Mouse (Mus musculus) hindbrain, embryonic 14.5 days (tissue): Measurements from ENCODE around the gene Stag3. TPM values are rescaled to one million over a fixed set of nuclear protein-coding genes. Genes with fewer than 3 reads are reported as not detected.

Experiments
- ATAC-seq: fragments of 200-750 bp; cut with Nextera tagmentation; 2 replicates; pipeline ENCODE4 v1.8.0; 2017; ENCODE audit warnings: moderate number of reproducible peaks, mild to moderate bottlenecking, moderate TSS enrichment, moderate library complexity; ENCODE audit not compliant: low FRiP score
- DNase-seq: peaks from one replicate; pipeline ENCODE4 v3.0.0-alpha.2; 2015; ENCODE audit warnings: low spot score
- H3K27ac ChIP-seq: fragments of 300-500 bp; sonication (generic); 2 replicates; pipeline ENCODE4 v1.5.1; 2014; ENCODE audit warnings: mild to moderate bottlenecking, moderate library complexity
- H3K27me3 ChIP-seq: fragments of 300-500 bp; sonication (generic); 2 replicates; pipeline ENCODE4 v1.6.1; 2014; ENCODE audit warnings: mild to moderate bottlenecking, low read length, mixed read lengths; ENCODE audit not compliant: control insufficient read depth, insufficient read depth
- H3K36me3 ChIP-seq: fragments of 300-500 bp; sonication (generic); replicated peaks from 2 replicates; pipeline ENCODE4 v1.6.1; 2014; ENCODE audit not compliant: control insufficient read depth, insufficient read depth
- H3K4me1 ChIP-seq: fragments of 300-500 bp; sonication (generic); replicated peaks from 2 replicates; pipeline ENCODE4 v1.6.1; 2014; ENCODE audit warnings: antibody characterized with exemption, low read length, mixed read lengths; ENCODE audit not compliant: control insufficient read depth, insufficient read depth
- H3K4me2 ChIP-seq: fragments of 300-500 bp; sonication (generic); replicated peaks from 2 replicates; pipeline ENCODE4 v1.6.1; 2014; ENCODE audit warnings: mild to moderate bottlenecking, moderate library complexity
- H3K4me3 ChIP-seq: fragments of 300-500 bp; sonication (generic); replicated peaks from 2 replicates; pipeline ENCODE4 v1.5.1; 2014; ENCODE audit warnings: mild to moderate bottlenecking, low read length
- H3K9ac ChIP-seq: fragments of 300-500 bp; sonication (generic); 2 replicates; pipeline ENCODE4 v1.6.1; 2014
- H3K9me3 ChIP-seq: fragments of 300-500 bp; sonication (generic); 2 replicates; pipeline ENCODE4 v1.6.1; 2016; ENCODE audit warnings: low read length; ENCODE audit not compliant: control insufficient read depth
- WGBS: fragments of 180-500 bp; shearing (Covaris S2); extraction: QIAGEN DNeasy Blood & Tissue Kit; methylation state at CpG from one replicate; pipeline ENCODE4 v1.1.7; 2014; 5-methylcytosine and 5-hydroxymethylcytosine counted together
- polyA plus RNA-seq: library from polyadenylated mRNA; unstranded; fragments of >200 nt; fragmentation: Nextera tagmentation; extraction: Ambion mirVana; gene quantifications from 2 replicates; pipeline ENCODE4 v1.2.1, GENCODE M21; 2014

Gene Stag3
- polyA plus RNA-seq, 1 experiment from 2014 or later: 9.0 TPM

DNA sequence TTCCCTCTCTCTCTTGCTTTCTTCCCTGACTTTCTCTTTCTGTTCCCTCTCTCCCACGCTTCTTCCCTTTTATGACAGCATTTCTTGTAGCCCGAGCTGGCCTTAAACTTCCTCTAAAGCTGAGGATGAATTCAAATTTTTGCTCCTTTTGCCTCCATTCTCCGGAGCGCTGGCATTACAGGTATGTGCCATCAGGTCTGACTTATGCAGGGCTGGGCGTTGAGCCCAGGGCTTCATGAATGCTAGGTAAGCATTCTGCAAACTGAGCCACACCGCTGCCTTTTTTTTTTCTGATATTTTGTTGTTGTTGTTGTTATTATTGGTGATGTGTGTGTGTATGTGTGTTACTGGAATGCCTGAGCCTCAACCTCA is 15.8 kb upstream of the Stag3 start:
- no peaks in the 10 kb centered on the region for H3K27me3 ChIP-seq
- ATAC-seq (no peak), DNase-seq (no peak)
- peak overlapping the region; percentile 93 for H3K4me3 ChIP-seq
- peak overlapping the region; percentile 91 for H3K4me2 ChIP-seq
- H3K36me3 ChIP-seq: peaks cover 43% of the 10 kb centered on the region
- H3K27ac ChIP-seq: peak overlapping the region; percentile 82
- WGBS: 14% methylated on average over 6 of the region's 6 CpGs
- H3K4me1 ChIP-seq: peaks cover 20% of the 10 kb centered on the region
- H3K9ac ChIP-seq: peak overlapping the region; percentile 96
- H3K9me3 ChIP-seq: no peaks in the 10 kb centered on the region

DNA sequence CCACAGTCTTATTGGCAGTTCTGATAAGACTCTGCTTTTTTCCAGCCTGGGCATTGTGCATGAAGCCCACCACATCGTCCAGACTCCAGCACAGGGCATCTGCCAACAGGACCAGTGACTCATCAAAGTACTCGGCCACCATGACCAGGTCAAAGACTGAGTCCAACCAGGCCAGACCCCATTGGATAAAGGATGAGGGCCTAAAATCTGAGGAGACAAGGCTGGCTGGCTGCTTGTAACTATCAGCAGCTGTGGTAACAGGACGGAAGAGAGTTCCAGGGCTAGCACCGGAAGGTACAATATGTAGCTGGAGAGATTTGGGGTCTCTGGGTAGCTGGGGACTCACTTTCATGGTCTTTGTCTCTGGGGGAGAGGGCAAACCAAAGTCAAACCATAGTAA is 14.3 kb upstream of the Stag3 start:
- Histone ChIP-seq H3K9ac (no peak overlapping the region), H3K9me3 (no peaks in the 10 kb centered on the region), H3K27ac (no peak overlapping the region), H3K4me2 (no peak overlapping the region), H3K27me3 (no peaks in the 10 kb centered on the region), H3K4me1 (peaks cover 20% of the 10 kb centered on the region), H3K4me3 (no peak overlapping the region), H3K36me3 (peaks cover 28% of the 10 kb centered on the region)
- DNase-seq: no peak
- WGBS: 96% methylated on average over 4 of the region's 4 CpGs
- ATAC-seq: no peak

DNA sequence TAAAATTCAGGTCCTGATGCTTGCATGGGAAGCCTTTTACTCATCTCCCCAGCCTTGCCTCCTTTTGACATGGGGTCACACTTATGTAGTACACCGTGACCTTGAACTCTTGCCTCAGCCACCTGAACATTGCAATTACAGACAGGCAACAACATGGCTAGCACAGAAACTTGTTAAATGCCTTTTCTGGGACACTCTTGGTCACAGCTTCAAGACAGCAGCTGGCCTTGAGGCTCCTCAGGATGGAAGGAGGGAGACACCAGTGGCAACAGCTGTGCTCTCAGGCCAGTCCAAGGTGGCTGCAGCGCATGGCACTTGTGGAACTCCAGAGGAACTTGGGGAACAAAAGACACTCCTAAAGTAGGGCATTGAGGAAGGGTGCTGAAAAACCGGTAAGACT is 12.9 kb upstream of the Stag3 start:
- no peak for ATAC-seq
- H3K4me2 ChIP-seq: no peak overlapping the region
- H3K9ac ChIP-seq: no peak overlapping the region
- no peak overlapping the region for H3K4me3 ChIP-seq
- WGBS: 83% methylated on average over 3 of the region's 3 CpGs
- H3K36me3 ChIP-seq: peaks cover 14% of the 10 kb centered on the region
- DNase-seq: no peak
- peaks cover 20% of the 10 kb centered on the region for H3K4me1 ChIP-seq
- no peak overlapping the region for H3K27ac ChIP-seq
- no peaks in the 10 kb centered on the region for H3K9me3 ChIP-seq
- no peaks in the 10 kb centered on the region for H3K27me3 ChIP-seq

GRCm38 (mm10) chr5:138268980-138269379 is 11.1 kb upstream of the Stag3 start:
- peaks cover 13% of the 10 kb centered on the region for H3K36me3 ChIP-seq
- DNase-seq: no peak
- no peak overlapping the region for H3K9ac ChIP-seq
- H3K4me2 ChIP-seq: no peak overlapping the region
- WGBS: 86% methylated on average over 4 of the region's 4 CpGs
- no peak overlapping the region for H3K27ac ChIP-seq
- H3K9me3 ChIP-seq: no peaks in the 10 kb centered on the region
- peaks cover 17% of the 10 kb centered on the region for H3K4me1 ChIP-seq
- H3K27me3 ChIP-seq: no peaks in the 10 kb centered on the region
- no peak overlapping the region for H3K4me3 ChIP-seq
- no peak for ATAC-seq

GRCm38 (mm10) chr5:138271232-138271631 is 8.8 kb upstream of the Stag3 start:
- H3K4me3 ChIP-seq: no peak overlapping the region
- no peak for DNase-seq
- H3K9me3 ChIP-seq: no peaks in the 10 kb centered on the region
- no peak overlapping the region for H3K27ac ChIP-seq
- peaks cover 23% of the 10 kb centered on the region for H3K4me1 ChIP-seq
- H3K36me3 ChIP-seq: peaks cover 23% of the 10 kb centered on the region
- H3K27me3 ChIP-seq: no peaks in the 10 kb centered on the region
- no peak overlapping the region for H3K4me2 ChIP-seq
- H3K9ac ChIP-seq: no peak overlapping the region
- 47% methylated on average over 3 of the region's 3 CpGs for WGBS
- no peak for ATAC-seq

- no peak for ATAC-seq
- WGBS: 1% methylated on average over 12 of the region's 12 CpGs
Observed at GRCm38 (mm10) chr5:138272409-138272923, 7.6 kb upstream of the Stag3 start, which contains the start of gene Gal3st4. Gene Gal3st4 (minus strand): TSS chr5:138272840.

DNA sequence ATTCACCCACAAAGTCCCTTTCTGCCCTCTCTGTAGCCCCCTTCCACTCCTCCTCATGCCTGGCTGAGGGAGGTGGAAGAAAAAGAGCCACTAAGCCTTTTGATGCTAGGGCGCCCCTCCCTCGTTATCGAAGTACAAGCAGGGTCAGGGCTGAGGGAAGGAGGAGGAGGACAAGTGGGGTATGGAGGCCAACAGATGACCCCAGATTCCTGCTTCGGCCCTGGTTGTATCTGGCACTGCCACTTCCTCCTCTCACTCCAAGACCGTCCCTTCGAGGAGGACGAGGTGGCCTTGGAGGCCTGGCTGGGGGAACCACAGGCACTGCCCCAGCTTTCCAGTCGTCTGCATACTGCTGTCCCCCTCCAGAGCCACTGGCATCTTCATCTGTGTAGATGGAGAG is 5.9 kb upstream of the Stag3 start:
- H3K4me2 ChIP-seq: no peak overlapping the region
- no peak for DNase-seq
- peaks cover 52% of the 10 kb centered on the region for H3K4me1 ChIP-seq
- ATAC-seq: no peak
- peaks cover 38% of the 10 kb centered on the region for H3K36me3 ChIP-seq
- H3K27ac ChIP-seq: no peak overlapping the region
- H3K9me3 ChIP-seq: no peaks in the 10 kb centered on the region
- 42% methylated on average over 8 of the region's 8 CpGs for WGBS
- H3K4me3 ChIP-seq: no peak overlapping the region
- no peaks in the 10 kb centered on the region for H3K27me3 ChIP-seq
- no peak overlapping the region for H3K9ac ChIP-seq

More at GRCm38 (mm10) chr5:138272409-138272923, 7.6 kb upstream of the Stag3 start, which contains the start of gene Gal3st4:
- DNase-seq: no peak
- H3K4me3 ChIP-seq: peak within 1 kb of the TSS; percentile 4; the same call in 1 of the 2 replicates
- H3K9me3 ChIP-seq: no peaks in the 10 kb centered on the region
- no peaks in the 10 kb centered on the region for H3K27me3 ChIP-seq
- H3K4me1 ChIP-seq: peaks cover 36% of the 10 kb centered on the region
- peaks cover 29% of the 10 kb centered on the region for H3K36me3 ChIP-seq
- H3K9ac ChIP-seq: peak within 1 kb of the TSS; percentile 45
- peak within 1 kb of the TSS; percentile 39 for H3K4me2 ChIP-seq
- peak within 1 kb of the TSS; percentile 17; the same call in 1 of the 2 replicates for H3K27ac ChIP-seq

DNA sequence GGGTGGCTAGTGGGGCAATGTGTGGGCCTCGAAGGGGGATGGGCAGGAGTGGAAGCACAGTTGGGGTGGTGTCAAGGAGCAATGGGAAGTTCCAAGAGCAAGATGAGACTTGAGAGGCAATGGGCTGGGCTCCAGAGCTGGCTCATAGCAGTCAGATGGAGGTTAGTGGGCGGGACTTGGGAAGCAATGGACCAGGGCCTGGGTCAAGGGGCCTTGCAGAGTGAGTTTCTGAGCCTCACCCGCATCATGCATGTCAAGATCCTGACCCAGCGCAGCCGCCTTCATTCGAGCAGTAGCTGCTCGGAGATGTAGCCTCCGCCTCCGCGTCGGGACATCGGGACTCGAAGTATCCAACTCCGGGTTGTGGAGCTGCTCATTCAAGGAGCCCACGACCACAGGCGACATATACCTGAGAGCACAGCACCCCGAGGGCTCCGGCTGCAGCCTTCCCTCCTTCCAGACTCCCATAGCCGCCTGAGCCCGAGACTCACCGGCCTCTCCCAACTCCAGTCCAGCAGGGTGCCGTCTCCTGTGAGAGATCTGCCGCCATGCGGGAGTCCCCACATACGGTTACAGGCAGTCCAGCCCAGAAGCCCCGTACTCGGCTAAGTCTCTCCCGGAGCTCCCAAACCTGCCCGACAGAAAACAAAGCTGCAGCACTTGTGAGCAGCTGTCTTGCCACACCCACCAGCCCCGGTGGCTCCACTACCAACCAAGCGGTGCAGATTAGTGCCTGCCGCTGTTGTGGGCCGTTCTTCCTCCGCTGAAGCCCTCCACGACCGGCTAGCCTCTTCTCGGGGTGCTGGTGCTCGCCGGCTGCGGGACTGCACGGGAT is 4.6 kb upstream of the Stag3 start:
- Histone ChIP-seq H3K27ac (no peak overlapping the region), H3K4me1 (peaks cover 52% of the 10 kb centered on the region)
- 8% methylated on average over 41 of the region's 41 CpGs for WGBS

DNA sequence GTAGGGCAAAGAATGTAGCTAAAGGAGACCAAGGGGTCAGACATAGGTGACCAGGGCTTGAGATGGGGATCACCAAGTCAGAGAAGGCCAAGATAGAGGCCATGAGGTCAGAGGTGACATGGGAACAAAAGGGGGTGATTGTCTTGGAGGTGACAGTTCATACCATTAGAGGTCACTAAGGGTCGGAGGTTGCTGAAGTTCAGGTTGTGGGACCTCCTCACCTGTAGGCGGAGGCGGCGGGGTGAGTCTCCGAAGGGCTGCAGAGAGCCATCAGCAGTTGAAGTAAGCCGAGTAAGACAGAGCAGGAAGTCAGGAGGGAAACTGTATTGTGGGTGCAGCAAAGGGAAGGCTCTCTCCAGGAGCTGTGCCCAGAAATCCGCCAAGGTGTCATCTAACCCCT is 2.0 kb upstream of the Stag3 start:
- H3K9me3 ChIP-seq: peaks cover 7% of the 10 kb centered on the region; the same call in 1 of the 2 replicates
- H3K27me3 ChIP-seq: no peaks in the 10 kb centered on the region
- ATAC-seq (no peak), DNase-seq (no peak)
- H3K36me3 ChIP-seq: peaks cover 38% of the 10 kb centered on the region
- H3K4me2 ChIP-seq: peak overlapping the region; percentile 68
- H3K27ac ChIP-seq: no peak overlapping the region
- H3K9ac ChIP-seq: peak overlapping the region; percentile 71
- H3K4me1 ChIP-seq: peaks cover 52% of the 10 kb centered on the region
- 83% methylated on average over 7 of the region's 7 CpGs for WGBS
- H3K4me3 ChIP-seq: peak overlapping the region; percentile 54

More for the DNA sequence above, 4.6 kb upstream of the Stag3 start:
- no peak for DNase-seq
- peak overlapping the region; percentile 64 for H3K9ac ChIP-seq
- H3K27me3 ChIP-seq: no peaks in the 10 kb centered on the region
- ATAC-seq: no peak
- H3K4me2 ChIP-seq: peak overlapping the region; percentile 62
- H3K36me3 ChIP-seq: peaks cover 38% of the 10 kb centered on the region
- H3K9me3 ChIP-seq: peaks cover 1% of the 10 kb centered on the region; the same call in 1 of the 2 replicates
- peak overlapping the region; percentile 32 for H3K4me3 ChIP-seq
